Mouse (Mus musculus) neural tube, embryonic 13.5 days (tissue): ENCODE measurements around the gene H2afb3. TPM values are rescaled to one million over a fixed set of nuclear protein-coding genes. Genes with fewer than 3 reads are reported as not detected.
A peak's percentile ranks its signal among the peaks of the same experiment; 100 is the strongest.
"Not testable (repeated sequence)": the region's sequence is repeated elsewhere in the genome, so short reads cannot be mapped to it uniquely, and the experiment has no call there.

Source experiments
- ATAC-seq: fragments of 200-750 bp; cut with Nextera tagmentation; 2 replicates; pipeline ENCODE4 v1.8.0; 2017; ENCODE audit warnings: low read depth, mild to moderate bottlenecking, moderate TSS enrichment, moderate library complexity
- H3K27ac ChIP-seq: fragments of 300-500 bp; sonication (generic); replicated peaks from 2 replicates; pipeline ENCODE4 v1.5.1; 2015; ENCODE audit warnings: moderate library complexity, mild to moderate bottlenecking, inconsistent platforms
- H3K27me3 ChIP-seq: fragments of 300-500 bp; sonication (generic); 2 replicates; pipeline ENCODE4 v1.6.1; 2015; ENCODE audit warnings: mild to moderate bottlenecking, inconsistent platforms
- H3K36me3 ChIP-seq: fragments of 300-500 bp; sonication (generic); 2 replicates; pipeline ENCODE4 v1.6.1; 2015; ENCODE audit warnings: mild to moderate bottlenecking, inconsistent platforms
- H3K4me1 ChIP-seq: fragments of 300-500 bp; sonication (generic); replicated peaks from 2 replicates; pipeline ENCODE4 v1.6.1; 2015; ENCODE audit warnings: inconsistent platforms
- H3K4me2 ChIP-seq: fragments of 300-500 bp; sonication (generic); 2 replicates; pipeline ENCODE4 v1.6.1; 2015; ENCODE audit warnings: inconsistent platforms, mild to moderate bottlenecking, moderate library complexity
- H3K4me3 ChIP-seq: fragments of 300-500 bp; sonication (generic); 2 replicates; pipeline ENCODE4 v1.5.1; 2015; ENCODE audit warnings: mild to moderate bottlenecking, inconsistent platforms
- H3K9ac ChIP-seq: fragments of 300-500 bp; sonication (generic); 2 replicates; pipeline ENCODE4 v1.6.1; 2015; ENCODE audit warnings: moderate library complexity, mild to moderate bottlenecking, inconsistent platforms
- H3K9me3 ChIP-seq: fragments of 300-500 bp; sonication (generic); 2 replicates; pipeline ENCODE4 v1.6.1; 2016; ENCODE audit warnings: inconsistent platforms
- WGBS: fragments of 180-500 bp; shearing (Covaris S2); methylation state at CpG from one replicate; pipeline ENCODE4 v1.1.7; 2015; 5-methylcytosine and 5-hydroxymethylcytosine counted together
- polyA plus RNA-seq: library from polyadenylated mRNA; unstranded; fragments of >200 nt; fragmentation: Nextera tagmentation; extraction: Ambion mirVana; gene quantifications from 2 replicates; pipeline ENCODE4 v1.2.1, GENCODE M21; 2015

H2afb3 gene
- not detected in 2 replicates for polyA plus RNA-seq

GRCm38 (mm10) chrX:120312995-120313394 lies at the start of gene H2afb3:
Gene H2afb3 (minus strand): TSS chrX:120313095.
- H3K4me2 ChIP-seq, H3K9ac ChIP-seq, H3K4me3 ChIP-seq, H3K9me3 ChIP-seq, ATAC-seq, H3K27ac ChIP-seq, H3K4me1 ChIP-seq, H3K27me3 ChIP-seq, H3K36me3 ChIP-seq: not testable (repeated sequence)
- WGBS = 88% methylated on average over 9 of the region's 10 CpGs

GRCm38 (mm10) chrX:120301469-120302175 lies 11.3 kb downstream of the H2afb3 start:
- H3K27me3 ChIP-seq = no peaks in the 10 kb centered on the region
- no peak for ATAC-seq
- H3K9ac ChIP-seq = no peak overlapping the region
- no peak overlapping the region for H3K4me2 ChIP-seq
- H3K27ac ChIP-seq = no peak overlapping the region
- no peaks in the 10 kb centered on the region for H3K4me1 ChIP-seq
- no peak overlapping the region for H3K4me3 ChIP-seq
- no peaks in the 10 kb centered on the region for H3K36me3 ChIP-seq
- H3K9me3 ChIP-seq = no peaks in the 10 kb centered on the region
- 68% methylated on average over 2 of the region's 2 CpGs for WGBS

GRCm38 (mm10) chrX:120292832-120293750 lies 19.8 kb downstream of the H2afb3 start:
- ATAC-seq = peak; percentile 88
- Histone ChIP-seq H3K9me3 (no peaks in the 10 kb centered on the region), H3K9ac (peak overlapping the region; percentile 70), H3K27me3 (no peaks in the 10 kb centered on the region), H3K27ac (peak overlapping the region; percentile 69; the same call in 1 of the 2 replicates), H3K36me3 (no peaks in the 10 kb centered on the region), H3K4me3 (peak overlapping the region; percentile 49), H3K4me1 (no peaks in the 10 kb centered on the region), H3K4me2 (peak overlapping the region; percentile 73)
- WGBS = 5% methylated on average over 31 of the region's 46 CpGs

GRCm38 (mm10) chrX:120291696-120292095 lies 21.2 kb downstream of the H2afb3 start:
- Histone ChIP-seq H3K9ac (0 out of 2 replicates have a peak overlapping the region, but pooled peaks have one; percentile 17), H3K36me3 (no peaks in the 10 kb centered on the region), H3K4me1 (no peaks in the 10 kb centered on the region), H3K27me3 (no peaks in the 10 kb centered on the region), H3K4me2 (peak overlapping the region; percentile 73), H3K27ac (no peak overlapping the region), H3K9me3 (no peaks in the 10 kb centered on the region), H3K4me3 (peak overlapping the region; percentile 49)
- no peak for ATAC-seq
- WGBS = 15% methylated on average over 13 of the region's 13 CpGs

- Histone ChIP-seq H3K9me3 (no peaks in the 10 kb centered on the region), H3K27ac (no peak overlapping the region), H3K4me2 (peak overlapping the region; percentile 73), H3K4me3 (peak overlapping the region; percentile 49), H3K9ac (peak overlapping the region; percentile 64), H3K36me3 (no peaks in the 10 kb centered on the region), H3K4me1 (no peaks in the 10 kb centered on the region), H3K27me3 (no peaks in the 10 kb centered on the region)
- ATAC-seq = no peak
- 10% methylated on average over 18 of the region's 18 CpGs for WGBS
These were observed 22.0 kb downstream of the H2afb3 start for GRCm38 (mm10) chrX:120290900-120291280.

GRCm38 (mm10) chrX:120290011-120290899 lies 22.6 kb downstream of the H2afb3 start, which contains the start of gene Pcdh11x:
Gene Pcdh11x (plus strand): TSS chrX:120290259.
- WGBS = 13% methylated on average over 36 of the region's 40 CpGs
- Histone ChIP-seq H3K27me3 (no peaks in the 10 kb centered on the region), H3K4me2 (peak within 1 kb of the TSS; percentile 73), H3K4me1 (no peaks in the 10 kb centered on the region), H3K9ac (peak within 1 kb of the TSS; percentile 64), H3K27ac (0 out of 2 replicates have a peak within 1 kb of the TSS, but pooled peaks have one; percentile 13), H3K4me3 (peak within 1 kb of the TSS; percentile 49), H3K9me3 (no peaks in the 10 kb centered on the region), H3K36me3 (no peaks in the 10 kb centered on the region)
- ATAC-seq = peak; percentile 86

GRCm38 (mm10) chrX:120287502-120287901 lies 25.4 kb downstream of the H2afb3 start:
- H3K27ac ChIP-seq = no peak overlapping the region
- H3K4me3 ChIP-seq = no peak overlapping the region
- 15% methylated on average over 1 of the region's 1 CpGs for WGBS
- no peak for ATAC-seq
- H3K9me3 ChIP-seq = no peaks in the 10 kb centered on the region
- no peaks in the 10 kb centered on the region for H3K4me1 ChIP-seq
- H3K27me3 ChIP-seq = no peaks in the 10 kb centered on the region
- H3K36me3 ChIP-seq = no peaks in the 10 kb centered on the region
- no peak overlapping the region for H3K4me2 ChIP-seq
- H3K9ac ChIP-seq = no peak overlapping the region

- Histone ChIP-seq H3K27me3 (no peaks in the 10 kb centered on the region), H3K4me2 (no peak overlapping the region), H3K36me3 (no peaks in the 10 kb centered on the region), H3K9ac (no peak overlapping the region), H3K4me3 (no peak overlapping the region), H3K27ac (no peak overlapping the region), H3K9me3 (no peaks in the 10 kb centered on the region), H3K4me1 (no peaks in the 10 kb centered on the region)
- no peak for ATAC-seq
These were observed 27.4 kb downstream of the H2afb3 start for GRCm38 (mm10) chrX:120285522-120285921.

Other genes with a start within 250 kb of the H2afb3 start
- gene Pcdh11x, start 22.8 kb downstream of the H2afb3 start, polyA plus RNA-seq = 21.3 and 25.6 TPM in 2 replicates